Mouse (Mus musculus) cortical plate, adult 2 months (tissue): ENCODE data around the gene Kdr. TPM values are rescaled to one million over a fixed set of nuclear protein-coding genes. Genes with fewer than 3 reads are reported as not detected.

Experiments used
- H3K27ac ChIP-seq: fragments of 200-500 bp; 2 replicates; pipeline ENCODE4 v1.5.1; 2012; ENCODE audit warnings: low read length, control low read depth, inconsistent platforms; ENCODE audit not compliant: insufficient read depth
- H3K4me1 ChIP-seq: fragments of 200-500 bp; 2 replicates; pipeline ENCODE4 v1.6.1; 2011; ENCODE audit warnings: low read length; ENCODE audit not compliant: control insufficient read depth, insufficient read depth
- H3K4me3 ChIP-seq: fragments of 200-500 bp; 2 replicates; pipeline ENCODE4 v1.5.1; 2011; ENCODE audit warnings: mild to moderate bottlenecking, low read length, control low read depth; ENCODE audit not compliant: insufficient read depth
- CTCF ChIP-seq: fragments of 200-500 bp; IDR thresholded peaks from 2 replicates; pipeline ENCODE4 v1.5.1; 2011; ENCODE audit warnings: mild to moderate bottlenecking, control low read depth, low read length; ENCODE audit not compliant: insufficient read depth; ENCODE audit errors: extremely low read depth
- POLR2A ChIP-seq: fragments of 200-500 bp; IDR thresholded peaks from 2 replicates; pipeline ENCODE4 v1.6.1; 2011; ENCODE audit warnings: mild to moderate bottlenecking, low read length, control low read depth; ENCODE audit not compliant: insufficient read depth; ENCODE audit errors: extremely low read depth
- polyA plus RNA-seq: library from polyadenylated mRNA; depleted of rRNA; stranded (reverse); fragments of >200 nt; gene quantifications from 2 replicates; pipeline ENCODE4 v1.2.3, GENCODE M21; 2012; rRNA removed

Kdr gene
- polyA plus RNA-seq, 1 experiment: 7.3 TPM

- Histone ChIP-seq H3K27ac (no peak overlapping the region), H3K4me1 (no peaks in the 10 kb centered on the region), H3K4me3 (no peak overlapping the region)
- TF ChIP-seq CTCF (no peak), POLR2A (no peak)
These were observed 56.4 kb downstream of the Kdr start for GRCm38 (mm10) chr5:75921730-75922387.

DNA sequence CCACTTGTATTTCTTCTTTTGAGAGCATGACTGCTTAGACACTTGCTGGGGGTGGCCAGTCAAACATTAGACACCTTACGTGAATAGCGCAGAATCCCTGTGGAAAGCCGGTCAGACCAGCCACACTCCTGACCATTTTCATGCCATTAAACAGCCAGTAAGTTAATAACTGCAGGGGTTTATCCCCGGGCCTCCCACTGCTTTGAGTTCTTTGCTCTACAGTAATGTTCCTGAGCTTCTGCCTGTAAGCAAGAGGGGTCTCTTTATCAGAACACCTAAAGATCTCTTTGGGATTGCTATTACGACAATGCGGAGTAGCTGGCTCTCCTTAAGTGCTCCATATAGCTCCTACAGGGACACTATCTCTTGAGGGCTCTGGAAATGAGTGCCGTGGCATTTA lies 58.7 kb downstream of the Kdr start:
- no peak overlapping the region for H3K27ac ChIP-seq
- no peak overlapping the region for H3K4me3 ChIP-seq
- H3K4me1 ChIP-seq: no peaks in the 10 kb centered on the region
- TF ChIP-seq CTCF (no peak), POLR2A (no peak)

DNA sequence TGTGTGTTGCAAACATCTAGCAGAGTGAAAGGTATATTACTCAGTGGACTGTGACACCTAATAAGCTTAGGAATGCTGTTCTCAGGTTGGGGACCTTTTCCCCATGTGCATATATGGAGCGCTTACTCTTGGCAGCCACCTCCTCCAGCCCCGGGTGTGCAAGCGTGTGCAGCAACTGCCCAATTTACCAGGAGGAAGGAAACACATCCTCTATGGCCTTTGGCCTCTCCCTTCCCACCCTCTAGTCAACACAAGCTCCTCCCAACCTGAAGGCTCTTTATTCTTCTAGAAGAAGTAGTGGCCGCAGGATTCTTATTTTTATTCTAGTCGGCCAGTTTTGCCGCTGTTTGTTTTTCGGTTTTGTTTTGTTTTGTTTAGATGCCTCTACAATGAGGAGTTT lies 60.1 kb downstream of the Kdr start:
- TF ChIP-seq POLR2A: no peak
- no peak for TF ChIP-seq CTCF
- Histone ChIP-seq H3K4me3 (no peak overlapping the region), H3K27ac (no peak overlapping the region), H3K4me1 (no peaks in the 10 kb centered on the region)

GRCm38 (mm10) chr5:75917231-75917630 lies 61.0 kb downstream of the Kdr start:
- TF ChIP-seq CTCF (no peak), POLR2A (no peak)
- Histone ChIP-seq H3K4me3 (no peak overlapping the region), H3K4me1 (no peaks in the 10 kb centered on the region), H3K27ac (no peak overlapping the region)

DNA sequence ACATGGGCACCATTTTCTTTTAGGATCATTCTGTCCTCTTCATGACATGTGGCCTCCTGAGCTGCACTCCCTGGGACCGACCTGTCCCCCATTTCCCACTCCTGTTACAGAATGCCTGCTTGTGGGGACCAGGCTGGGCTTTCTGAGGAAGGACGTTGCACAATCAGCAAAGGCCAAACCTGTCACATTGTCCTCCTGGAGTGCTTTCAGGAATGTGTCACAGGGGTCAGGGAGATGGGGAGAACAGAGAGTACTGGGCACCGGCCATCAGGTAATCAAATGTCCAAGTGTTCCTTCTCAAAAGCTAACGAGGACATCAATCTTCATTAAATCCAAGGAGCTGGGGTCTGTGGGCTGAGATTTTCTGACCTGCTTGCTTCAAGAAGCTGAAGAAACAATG lies 72.2 kb downstream of the Kdr start:
- TF ChIP-seq CTCF (no peak), POLR2A (no peak)
- Histone ChIP-seq H3K27ac (no peak overlapping the region), H3K4me3 (no peak overlapping the region), H3K4me1 (no peaks in the 10 kb centered on the region)

DNA sequence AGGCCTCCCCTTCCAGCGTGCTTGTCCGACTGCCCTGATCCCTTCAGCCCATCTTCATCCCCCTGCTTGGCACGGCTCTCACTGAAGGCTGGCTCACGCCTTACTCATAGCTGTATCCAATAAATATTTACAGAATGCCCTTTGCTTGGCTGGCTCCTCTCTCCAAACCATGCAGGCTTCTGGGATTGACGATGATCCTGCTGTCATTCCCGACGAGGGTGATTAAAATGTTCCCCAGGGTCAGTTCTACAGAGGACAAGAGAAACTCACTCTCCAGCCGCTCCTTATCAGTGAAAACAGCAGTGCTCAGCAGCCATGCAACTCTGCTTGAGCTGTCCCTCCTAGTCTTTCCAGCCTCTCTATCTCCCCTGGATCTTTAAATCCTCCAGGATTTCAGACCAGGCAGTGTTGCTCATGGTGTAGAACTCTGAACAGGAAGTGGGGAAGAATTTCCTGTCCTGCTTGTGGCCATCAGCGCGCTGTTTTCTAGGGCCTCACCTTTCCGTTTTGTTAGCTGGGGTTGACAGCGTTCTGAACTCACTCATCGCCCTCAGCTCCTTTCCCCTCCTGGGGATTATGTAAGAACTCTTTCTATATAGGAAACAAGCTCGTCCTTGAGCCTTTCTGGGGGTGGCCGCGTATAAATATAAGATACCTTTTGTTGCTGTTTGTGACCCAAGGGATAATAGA lies 77.9 kb downstream of the Kdr start:
- TF ChIP-seq CTCF (no peak), POLR2A (no peak)
- Histone ChIP-seq H3K27ac (no peak overlapping the region), H3K4me3 (no peak overlapping the region), H3K4me1 (no peaks in the 10 kb centered on the region)

DNA sequence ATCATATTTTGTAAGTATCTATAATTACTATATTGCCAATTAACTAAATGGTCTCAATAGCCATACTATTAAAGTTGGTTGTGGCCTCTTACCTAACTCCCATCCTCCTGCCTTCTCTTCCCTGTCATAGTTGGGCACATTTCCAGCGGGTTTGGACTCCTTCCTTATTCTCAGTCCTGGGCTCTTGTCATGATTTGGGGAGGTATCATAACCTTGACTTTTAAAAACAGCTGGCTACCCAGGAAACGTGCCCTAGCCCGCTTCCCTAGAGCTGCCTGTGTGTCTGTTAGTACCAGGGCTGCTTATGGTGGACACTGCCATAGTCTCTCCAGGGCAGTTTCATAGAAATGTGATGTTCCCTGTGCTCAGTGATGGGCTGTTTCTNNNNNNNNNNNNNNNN lies 82.9 kb downstream of the Kdr start:
- no peak overlapping the region for H3K4me3 ChIP-seq
- H3K4me1 ChIP-seq: no peaks in the 10 kb centered on the region
- no peak for TF ChIP-seq CTCF
- TF ChIP-seq POLR2A: no peak
- no peak overlapping the region for H3K27ac ChIP-seq

GRCm38 (mm10) chr5:75892956-75893471 lies 85.2 kb downstream of the Kdr start:
- H3K4me3 ChIP-seq: no peak overlapping the region
- H3K27ac ChIP-seq: no peak overlapping the region
- H3K4me1 ChIP-seq: no peaks in the 10 kb centered on the region
- no peak for TF ChIP-seq POLR2A
- no peak for TF ChIP-seq CTCF

Other genes with a start within 250 kb of the Kdr start
- 24.5 and 26.6 TPM in 2 replicates for gene Srd5a3, start 161.8 kb upstream of the Kdr start, polyA plus RNA-seq
- 38.1 and 40.0 TPM in 2 replicates for gene Tmem165, start 205.4 kb upstream of the Kdr start, polyA plus RNA-seq